Mouse (Mus musculus): ENCODE results near the gene Slc26a10.
A peak's percentile ranks its signal among the peaks of the same experiment; 100 is the strongest.

GRCm38 (mm10) chr10:127203106-127203505, 22.7 kb upstream of the Slc26a10 start:
- TF ChIP-seq CTCF (IDR thresholded peaks at IDR 0.05; ENCODE audit: low read depth, low read length) = no peak
- TF ChIP-seq GATA1 (IDR thresholded peaks at IDR 0.05; ENCODE audit: borderline replicate concordance, low read length) = no peak
- TF ChIP-seq TAL1 (conservative IDR thresholded peaks at IDR 0.05; ENCODE audit: low read depth, low read length) = peak; percentile 48; the same call in 1 of the 2 replicates

Measured in G1E (cell line).